Mouse (Mus musculus) c-Kit-positive CD71-negative TER-119-negative erythroid progenitor cells, embryonic 14.5 days (primary cell): ENCODE results near the gene Rab13.
A peak's percentile ranks its signal among the peaks of the same experiment; 100 is the strongest.

ENCODE experiments used
- DNase-seq: peaks from one replicate; pipeline ENCODE4 v3.0.0-alpha.2; 2013; ENCODE audit warnings: low read depth

Gene Rab13

DNA sequence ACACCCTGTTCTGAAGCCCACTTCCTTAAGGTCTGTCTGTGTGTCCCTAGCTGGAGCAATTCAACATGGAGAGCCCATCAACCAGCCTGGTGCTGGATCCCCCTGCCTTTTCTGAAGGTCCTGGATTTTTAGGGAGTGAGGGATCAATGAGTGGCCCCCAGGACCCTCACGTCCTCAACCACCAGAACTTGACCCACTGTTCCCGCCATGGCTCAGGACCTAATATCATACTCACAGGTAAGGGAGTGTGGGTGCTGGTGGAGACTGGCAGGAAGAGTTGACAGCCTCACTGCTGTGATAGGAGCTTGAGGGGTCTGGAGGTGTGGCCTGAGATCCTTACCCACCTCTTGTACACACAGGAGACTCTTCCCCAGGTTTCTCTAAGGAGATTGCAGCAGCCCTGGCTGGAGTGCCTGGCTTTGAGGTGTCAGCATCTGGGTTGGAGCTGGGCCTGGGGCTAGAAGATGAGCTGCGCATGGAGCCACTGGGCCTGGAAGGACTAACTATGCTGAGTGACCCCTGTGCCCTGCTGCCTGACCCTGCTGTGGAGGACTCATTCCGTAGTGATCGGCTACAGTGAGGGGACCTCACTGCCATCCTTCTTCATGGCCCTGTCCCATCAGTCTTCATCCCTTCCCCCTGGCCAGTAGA is 49.8 kb downstream of the Rab13 start:
- DNase-seq, result no peak

DNA sequence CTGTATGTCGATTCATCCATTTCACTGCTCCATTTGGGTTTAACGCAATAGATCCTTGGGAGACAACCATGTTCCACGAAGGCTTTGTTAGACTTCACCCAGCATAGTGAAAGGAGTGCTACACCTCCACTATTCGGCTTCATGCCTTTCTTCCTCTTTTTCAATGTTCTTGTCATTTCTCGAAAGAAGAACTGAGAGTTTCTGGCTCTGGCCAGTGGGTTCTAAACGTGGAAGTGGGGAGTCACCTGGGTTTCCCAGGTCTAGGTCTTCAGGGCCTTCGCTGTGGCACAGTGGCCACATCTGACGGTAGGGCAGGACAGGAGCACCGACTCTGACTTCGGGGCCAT is 51.2 kb downstream of the Rab13 start:
- DNase-seq, result no peak

DNA sequence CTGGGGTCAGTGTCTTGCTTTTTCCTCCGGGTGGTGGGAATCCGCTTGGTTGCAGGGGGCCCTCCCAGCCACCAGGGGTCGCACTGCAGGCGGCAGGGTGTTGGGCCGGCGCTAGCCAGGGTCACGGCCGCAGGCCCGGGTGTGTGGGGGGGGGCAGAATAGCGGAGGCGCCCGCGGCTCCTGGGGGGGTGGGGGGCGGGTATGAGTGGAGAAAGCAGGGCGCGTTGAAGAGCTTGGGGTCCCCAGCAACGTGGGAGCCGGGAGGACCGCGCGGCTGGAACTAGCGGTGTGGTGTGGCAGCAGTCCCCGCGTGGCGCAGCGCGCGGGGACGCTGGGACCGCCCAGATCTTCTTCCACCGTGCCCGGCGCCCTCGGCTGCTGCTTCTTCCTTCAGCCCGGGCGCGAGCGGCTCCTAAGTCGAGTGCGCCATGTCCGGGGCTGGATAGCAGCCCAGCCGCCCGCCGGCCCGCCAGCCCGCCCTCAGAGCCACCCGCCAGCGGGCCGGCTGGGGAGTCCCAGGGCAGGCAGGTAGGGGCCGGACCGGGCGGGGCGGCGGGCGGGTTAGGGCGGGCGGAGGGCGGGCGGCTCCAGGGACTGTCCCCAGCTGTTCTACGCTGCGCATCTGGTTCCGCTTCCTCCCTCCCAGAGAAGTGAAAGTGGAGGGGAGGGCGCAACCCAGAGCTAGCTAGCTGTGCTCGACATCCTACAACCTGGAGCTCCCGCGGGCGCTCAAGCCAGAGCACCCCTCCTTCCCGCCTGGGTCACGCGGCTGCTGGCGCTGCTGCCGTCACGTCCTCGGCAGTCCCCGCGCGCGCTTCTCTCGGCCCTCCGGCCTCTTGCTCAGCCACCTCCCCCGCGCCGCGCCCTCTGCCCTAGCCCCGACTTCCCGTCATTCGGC is 51.8 kb downstream of the Rab13 start, which contains the start of gene Dennd4b:
Dennd4b (plus strand) TSS at position 152 of the 898 bp plus-strand sequence.
- peak; percentile 79 for DNase-seq

DNA sequence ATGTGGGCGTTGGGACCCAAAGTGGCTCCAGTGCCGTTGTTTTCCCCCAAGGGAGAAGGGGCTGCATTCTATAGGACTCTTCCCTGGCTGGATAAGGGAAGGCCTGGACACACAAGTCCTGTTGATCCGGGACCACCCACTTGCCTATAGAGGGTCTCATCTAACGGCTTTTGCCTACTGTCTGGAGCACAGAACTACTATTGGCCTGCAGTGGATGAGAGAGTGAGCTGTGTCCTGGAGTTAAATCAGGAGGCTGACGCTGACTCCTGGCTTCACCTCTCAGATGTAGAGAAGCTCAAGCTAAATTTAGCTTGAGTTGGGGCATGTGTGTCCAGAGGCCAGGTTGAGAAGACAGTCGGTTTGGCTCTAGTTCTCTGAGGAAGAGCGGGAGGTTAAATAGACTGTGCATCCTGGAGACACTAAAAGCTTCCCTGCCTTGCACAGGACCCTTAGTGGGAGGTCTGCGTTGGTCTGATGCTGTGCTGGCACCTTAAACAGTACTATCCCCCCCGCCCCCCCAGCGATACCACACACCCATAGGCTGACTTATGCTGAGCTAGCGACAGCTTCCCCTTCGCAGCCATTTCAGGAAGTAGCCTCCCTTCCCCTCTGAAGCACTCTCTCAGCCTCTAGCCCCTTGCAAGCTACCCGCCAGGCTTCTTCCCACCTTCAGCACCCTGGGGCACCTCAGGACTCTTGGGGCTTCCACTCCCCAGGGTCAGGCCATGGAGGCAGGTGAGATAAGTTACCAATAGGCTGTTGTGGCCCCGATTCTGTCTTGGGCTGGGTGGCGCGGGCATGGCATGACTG is 52.6 kb downstream of the Rab13 start:
- DNase-seq, result peak; percentile 48

DNA sequence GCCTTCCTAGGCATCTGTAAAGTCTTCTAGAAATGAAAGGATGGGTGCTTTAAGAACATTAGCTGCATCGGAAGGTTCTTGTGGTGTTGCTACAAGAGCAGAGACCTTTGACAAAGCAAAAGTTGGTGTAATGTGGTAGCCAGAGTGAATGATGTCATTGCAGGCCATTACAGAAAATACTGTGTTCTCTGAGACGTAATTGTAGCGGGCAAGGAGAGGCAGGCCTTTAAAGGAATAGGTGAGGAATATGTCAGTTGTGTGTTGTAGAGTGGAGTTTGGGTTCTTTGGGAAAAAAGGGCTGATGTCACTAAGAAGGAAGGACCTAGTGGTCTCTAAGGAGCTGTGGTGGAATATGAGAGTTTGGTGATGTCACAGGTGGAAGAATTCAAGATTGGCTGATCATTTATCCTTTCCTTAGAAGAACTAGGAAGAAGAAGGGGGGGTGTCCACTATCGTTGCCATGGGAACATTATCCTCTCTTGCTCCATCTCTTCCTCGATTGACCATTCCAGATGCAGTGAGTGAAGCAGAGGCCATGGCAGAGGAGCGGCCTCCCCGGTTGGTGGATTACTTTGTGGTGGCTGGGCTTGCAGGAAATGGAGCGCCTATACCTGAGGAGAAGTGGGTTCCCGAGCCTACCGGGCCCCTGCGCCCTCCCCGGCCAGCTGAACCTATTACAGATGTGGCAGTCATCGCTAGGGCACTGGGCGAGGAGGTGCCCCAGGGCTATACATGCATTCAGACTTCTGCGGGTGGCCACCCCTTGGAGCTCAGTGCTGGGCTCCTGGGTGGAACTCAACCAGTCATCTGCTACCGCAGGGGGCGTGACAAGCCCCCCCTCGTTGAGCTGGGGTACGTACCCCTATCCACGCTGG is 53.6 kb downstream of the Rab13 start:
- DNase-seq, result no peak

- no peak for DNase-seq
Observed at GRCm38 (mm10) chr3:90268190-90268589, 54.7 kb downstream of the Rab13 start.

- DNase-seq, result no peak
Observed at GRCm38 (mm10) chr3:90268971-90269370, 55.5 kb downstream of the Rab13 start.

DNA sequence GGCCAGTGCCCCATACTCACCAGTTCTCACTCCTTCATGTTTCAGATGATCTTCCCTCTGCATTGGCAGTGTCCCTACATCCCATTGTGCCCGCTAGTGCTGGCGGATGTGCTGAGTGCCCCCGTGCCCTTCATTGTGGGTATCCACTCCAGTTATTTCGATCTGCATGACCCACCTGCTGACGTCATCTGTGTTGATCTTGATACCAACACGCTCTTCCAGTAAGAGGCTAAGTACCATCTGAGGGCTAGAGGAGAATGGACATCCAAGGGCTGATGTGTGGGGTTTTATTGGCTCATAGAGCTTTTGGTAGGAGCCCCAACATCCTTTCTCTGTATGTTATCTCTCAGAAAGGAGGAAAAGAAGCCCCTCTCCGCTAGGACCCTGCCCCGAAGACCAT is 57.3 kb downstream of the Rab13 start:
- no peak for DNase-seq

DNA sequence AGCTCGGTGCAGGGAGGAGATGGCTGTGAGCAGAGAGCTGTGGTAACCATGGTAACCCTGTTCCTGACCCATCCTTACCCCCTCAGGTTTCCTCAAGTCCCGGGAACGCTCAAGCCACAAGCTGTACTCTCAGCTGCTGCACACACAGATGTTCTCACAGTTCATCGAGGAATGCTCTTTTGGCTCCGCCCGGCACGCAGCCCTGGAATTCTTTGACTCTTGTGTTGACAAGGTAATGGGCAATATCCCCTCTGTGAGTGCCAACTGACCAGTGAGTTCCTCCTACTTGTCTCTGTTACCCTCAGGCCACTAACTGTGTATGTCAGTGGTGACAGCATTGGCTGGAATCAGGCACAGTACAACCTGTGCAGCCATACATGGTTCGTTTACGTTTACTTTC is 58.7 kb downstream of the Rab13 start:
- no peak for DNase-seq

GRCm38 (mm10) chr3:90273855-90274254 is 60.4 kb downstream of the Rab13 start:
- DNase-seq, result no peak

GRCm38 (mm10) chr3:90275286-90275685 is 61.8 kb downstream of the Rab13 start:
- DNase-seq, result no peak
